Mouse (Mus musculus) liver, embryonic 14.5 days (tissue): ENCODE measurements around the gene H2-K1.

Source experiments
- CTCF ChIP-seq: IDR thresholded peaks from 2 replicates; pipeline ENCODE4 v1.5.1; 2016; ENCODE audit warnings: antibody characterized with exemption, low read depth, control low read depth
- EP300 ChIP-seq: IDR thresholded peaks from 2 replicates; pipeline ENCODE4 v1.6.1; 2016; ENCODE audit warnings: antibody characterized with exemption, low read depth

DNA sequence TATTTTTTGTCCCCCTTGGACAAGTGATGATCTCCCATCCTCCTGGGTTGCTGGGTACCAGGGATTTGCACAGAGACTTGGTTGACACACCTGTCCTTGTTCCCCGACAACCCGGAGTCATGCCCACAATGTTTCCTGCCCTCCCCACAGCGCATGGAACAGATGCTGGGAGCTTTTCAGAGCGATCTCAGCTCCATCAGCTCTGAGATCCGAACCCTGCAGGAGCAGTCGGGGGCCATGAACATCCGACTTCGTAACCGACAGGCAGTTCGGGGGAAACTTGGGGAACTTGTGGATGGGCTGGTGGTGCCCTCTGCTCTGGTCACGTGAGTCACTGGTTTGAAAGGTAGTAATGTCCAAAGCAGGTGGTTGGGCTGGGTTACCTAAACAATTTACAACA is 41.7 kb downstream of the H2-K1 start:
- TF ChIP-seq CTCF (no peak), EP300 (no peak)
